Mouse (Mus musculus) layer of hippocampus, postnatal 25 days (tissue): ENCODE data around the gene Tnni2. TPM values are rescaled to one million over a fixed set of nuclear protein-coding genes. Genes with fewer than 3 reads are reported as not detected.

ENCODE experiments used
- DNase-seq, 2 experiments: peaks; one replicate each; pipeline ENCODE4 v3.0.0; 2022; ENCODE audit warnings: mixed read lengths in 2 of 2, low spot score in 1 of 2; ENCODE audit errors: extremely low spot score in 1 of 2
- total RNA-seq, 2 experiments: library from RNA; stranded (reverse); gene quantifications; 2 replicates each; pipeline ENCODE4 v1.2.3; 2021

Gene Tnni2
- total RNA-seq, 2 experiments from 2014 or later = 0.70 TPM; not detected in 1

- DNase-seq = peak in 1 of 2 experiments; percentile 31
Measured at GRCm38 (mm10) chr7:142428213-142428612, 13.4 kb upstream of the Tnni2 start.

DNA sequence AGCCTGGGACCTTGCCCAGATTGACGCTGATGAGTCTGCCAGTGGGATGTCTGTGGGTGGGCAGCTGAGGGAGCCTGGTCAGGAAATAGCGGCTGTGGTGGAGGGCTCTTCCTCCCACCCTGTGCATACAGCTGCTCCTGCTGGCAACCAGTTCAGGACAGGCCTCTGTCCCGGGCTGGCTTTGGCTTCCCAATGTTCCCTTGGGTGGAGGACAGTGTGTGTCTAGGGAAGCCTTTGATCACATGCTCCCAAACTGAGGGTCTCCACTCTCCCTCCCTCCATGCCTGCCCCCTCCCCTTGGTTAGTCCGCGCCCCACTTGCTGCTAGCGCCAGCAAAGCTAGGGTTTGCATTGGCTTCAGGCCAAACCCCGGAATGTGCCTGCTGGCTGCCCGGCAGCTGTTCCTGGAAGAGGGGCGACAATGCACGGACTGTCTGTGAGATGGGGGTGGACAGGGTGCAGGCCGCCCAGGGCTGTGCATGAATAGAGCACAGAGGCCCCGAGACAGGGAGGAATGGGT, 11.4 kb upstream of the Tnni2 start:
- DNase-seq = peak in 1 of 2 experiments; percentile 47

DNA sequence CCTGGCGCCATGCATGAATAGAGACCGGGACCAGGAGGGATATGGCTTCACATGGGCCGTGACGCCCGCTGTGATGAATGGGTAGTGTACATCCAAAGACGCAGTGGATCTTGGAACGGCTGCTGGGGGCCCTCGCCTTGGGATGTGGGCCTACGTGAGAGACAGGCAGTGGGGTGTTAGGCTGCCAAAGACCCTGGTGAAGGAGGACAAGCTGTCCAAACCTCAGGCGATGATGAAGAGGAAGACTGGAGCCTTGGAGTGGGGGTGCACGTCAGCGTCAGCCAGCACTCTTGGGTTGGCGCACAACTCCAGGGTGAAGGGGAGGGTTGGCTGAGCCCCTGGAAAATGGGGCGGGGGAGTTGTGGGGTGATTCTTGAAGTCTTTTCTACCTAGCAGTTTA, 10.5 kb upstream of the Tnni2 start:
- no peak for DNase-seq

DNA sequence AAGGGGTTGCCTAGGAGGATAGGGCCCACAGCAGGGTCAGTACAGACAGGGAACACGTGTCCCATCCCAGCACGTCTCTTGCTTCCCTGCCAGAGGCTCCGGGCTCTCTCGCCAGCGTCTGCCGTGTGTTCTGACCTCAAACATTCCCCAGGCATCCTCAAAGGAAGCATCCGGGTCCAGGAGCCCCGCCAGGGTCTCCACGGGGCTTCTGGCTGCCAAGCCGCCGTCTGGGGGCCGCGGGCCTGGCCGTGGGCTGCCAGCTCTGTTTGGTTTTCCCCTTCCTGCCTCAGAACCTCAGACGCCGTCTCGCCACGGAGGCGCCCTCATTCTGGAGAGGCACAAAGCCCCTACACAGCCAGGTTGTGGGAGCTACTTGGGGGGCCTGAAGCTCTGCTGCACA, 8.0 kb upstream of the Tnni2 start:
- no peak for DNase-seq

DNA sequence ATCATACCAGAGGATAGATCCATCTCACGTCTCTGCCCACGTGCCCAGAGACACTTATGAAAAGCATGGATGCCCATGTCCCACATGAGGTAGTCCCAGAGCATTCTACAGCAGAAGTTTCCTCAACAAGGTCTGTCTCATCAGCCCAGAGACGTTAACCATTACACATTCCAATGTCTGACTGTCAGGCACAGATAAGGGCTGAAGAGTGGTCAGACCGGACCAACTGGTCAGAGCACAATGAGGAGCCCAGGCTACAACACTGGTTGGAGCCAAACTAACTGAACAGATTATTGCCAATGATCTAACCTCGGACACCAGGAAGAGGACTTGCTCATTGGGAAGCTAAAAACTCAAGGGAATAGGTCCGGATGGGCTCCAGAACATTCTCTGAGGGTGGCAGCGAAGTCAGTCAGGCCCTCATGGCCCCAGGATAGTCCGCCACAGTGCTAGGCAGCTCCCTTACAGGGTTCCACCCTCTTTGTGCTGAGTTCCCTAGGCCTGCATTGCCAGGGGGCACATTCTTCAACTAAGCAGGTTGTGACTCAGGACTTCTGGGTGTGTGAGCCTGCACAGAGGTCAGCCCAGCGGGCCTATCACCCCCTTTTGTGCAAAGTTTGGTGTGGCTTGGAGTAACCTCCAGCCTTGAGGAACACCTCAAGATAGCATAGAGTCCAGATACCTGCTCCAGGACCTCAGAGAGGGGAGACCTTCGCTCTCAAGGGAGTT, 7.3 kb upstream of the Tnni2 start, which contains the start of gene Syt8:
Gene Syt8 (plus strand): TSS at position 714 of the 729 bp plus-strand sequence.
- DNase-seq = no peak

GRCm38 (mm10) chr7:142435524-142435923, 6.1 kb upstream of the Tnni2 start:
- DNase-seq = peak; percentile 38 to 78

GRCm38 (mm10) chr7:142437324-142437723, 4.3 kb upstream of the Tnni2 start:
- DNase-seq = no peak

DNA sequence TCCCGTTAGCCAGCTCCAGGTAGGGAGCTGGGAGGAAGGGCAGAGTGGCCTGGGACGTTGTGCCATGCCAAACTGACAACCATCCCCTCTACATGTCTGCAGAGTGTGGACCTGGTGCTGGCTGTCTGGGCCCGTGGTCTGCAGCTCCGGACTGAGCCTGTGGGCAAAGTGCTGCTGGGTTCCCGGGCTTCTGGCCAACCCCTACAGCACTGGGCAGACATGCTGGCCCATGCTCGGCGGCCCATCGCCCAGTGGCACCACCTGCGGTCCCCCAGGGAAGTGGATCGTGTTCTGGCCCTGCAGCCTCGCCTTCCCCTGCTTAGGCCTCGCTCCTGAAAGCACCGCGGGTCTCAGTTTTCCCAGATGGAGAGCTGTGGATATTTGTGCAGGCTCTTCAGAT, 1.6 kb upstream of the Tnni2 start:
- no peak for DNase-seq

GRCm38 (mm10) chr7:142440657-142441114, 922 bp upstream of the Tnni2 start:
- DNase-seq = peak; percentile 31 to 37

- DNase-seq = no peak
Measured at GRCm38 (mm10) chr7:142442081-142442907, 686 bp downstream of the Tnni2 start.

- no peak for DNase-seq
Measured at GRCm38 (mm10) chr7:142442908-142443420, 1.4 kb downstream of the Tnni2 start.

DNA sequence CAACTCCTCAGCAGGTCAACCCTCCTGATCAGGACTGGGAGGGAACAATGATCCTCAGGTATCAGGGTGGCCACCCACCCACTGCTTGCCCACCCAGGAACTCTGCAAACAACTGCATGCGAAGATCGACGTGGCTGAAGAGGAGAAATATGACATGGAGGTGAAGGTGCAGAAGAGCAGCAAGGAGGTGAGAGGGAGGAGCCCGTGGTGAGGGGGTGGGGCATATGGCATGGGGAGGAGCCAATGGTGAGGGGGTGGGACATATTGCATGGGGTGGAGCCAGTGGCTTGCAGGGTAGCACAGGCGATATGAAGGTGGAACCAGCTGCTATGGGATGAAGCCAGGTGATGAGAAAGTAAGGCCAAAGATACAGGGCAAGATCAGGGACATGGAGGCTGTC, 1.9 kb downstream of the Tnni2 start:
- no peak for DNase-seq

DNA sequence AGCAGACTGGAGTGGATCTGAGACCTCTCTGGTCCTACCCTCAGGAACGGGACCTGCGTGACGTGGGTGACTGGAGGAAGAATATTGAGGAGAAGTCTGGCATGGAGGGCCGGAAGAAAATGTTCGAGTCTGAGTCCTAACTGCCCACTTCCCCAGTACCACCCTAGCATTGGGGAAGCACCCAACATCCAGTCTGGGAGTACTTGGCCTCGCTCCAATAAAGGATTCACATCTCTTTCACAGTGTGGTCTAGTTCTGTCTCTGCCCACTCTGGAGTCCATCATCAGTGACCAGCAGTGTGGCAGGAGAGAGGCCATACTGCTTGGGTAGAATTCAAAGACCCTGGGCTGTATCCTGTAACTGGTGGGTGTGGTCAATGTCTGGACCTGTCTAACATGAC, 2.6 kb downstream of the Tnni2 start:
- DNase-seq = no peak

DNA sequence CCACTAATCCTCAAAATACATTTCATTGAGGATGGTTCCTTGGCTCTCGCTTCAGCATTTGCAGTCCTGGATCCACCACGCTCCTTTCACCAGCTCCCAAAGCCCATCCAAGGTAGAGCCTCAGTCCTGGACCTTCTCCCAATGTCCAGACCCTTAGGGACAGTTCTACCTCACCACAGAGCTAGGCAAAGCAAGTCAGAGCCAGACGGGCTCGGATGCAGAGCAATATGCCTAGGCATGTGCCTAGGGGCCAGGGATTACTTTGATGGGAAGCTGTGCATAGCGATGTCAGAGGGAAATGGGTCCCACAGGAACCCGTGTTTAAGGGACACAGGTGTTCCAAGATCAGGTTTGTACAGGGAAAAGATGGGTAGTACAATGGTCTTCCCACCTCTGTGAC, 3.7 kb downstream of the Tnni2 start:
- no peak for DNase-seq

DNA sequence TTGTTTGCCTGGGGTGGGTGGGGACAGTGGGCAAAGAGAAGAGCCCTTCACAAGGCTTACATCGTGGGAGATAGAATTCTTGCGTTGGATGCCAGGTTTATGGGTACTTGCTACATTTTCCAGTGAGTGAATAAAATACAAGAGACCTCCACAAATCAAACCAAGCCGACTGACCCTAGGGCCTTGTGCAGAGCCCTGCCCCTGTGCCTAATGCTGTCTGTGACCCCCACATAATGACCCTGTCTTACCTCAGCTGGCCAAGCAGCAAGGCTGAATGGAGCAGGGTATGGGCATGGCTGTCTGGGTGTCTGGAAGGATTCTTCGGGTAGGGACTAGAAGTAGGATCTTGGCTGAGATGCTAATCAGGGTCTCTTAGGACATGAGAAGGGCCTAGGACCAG, 4.7 kb downstream of the Tnni2 start:
- no peak for DNase-seq

GRCm38 (mm10) chr7:142449038-142449617, 7.5 kb downstream of the Tnni2 start:
- DNase-seq = no peak

- DNase-seq = no peak
Measured at GRCm38 (mm10) chr7:142454706-142455105, 13.1 kb downstream of the Tnni2 start.

- DNase-seq = no peak
Measured at GRCm38 (mm10) chr7:142455251-142455650, 13.6 kb downstream of the Tnni2 start.

DNA sequence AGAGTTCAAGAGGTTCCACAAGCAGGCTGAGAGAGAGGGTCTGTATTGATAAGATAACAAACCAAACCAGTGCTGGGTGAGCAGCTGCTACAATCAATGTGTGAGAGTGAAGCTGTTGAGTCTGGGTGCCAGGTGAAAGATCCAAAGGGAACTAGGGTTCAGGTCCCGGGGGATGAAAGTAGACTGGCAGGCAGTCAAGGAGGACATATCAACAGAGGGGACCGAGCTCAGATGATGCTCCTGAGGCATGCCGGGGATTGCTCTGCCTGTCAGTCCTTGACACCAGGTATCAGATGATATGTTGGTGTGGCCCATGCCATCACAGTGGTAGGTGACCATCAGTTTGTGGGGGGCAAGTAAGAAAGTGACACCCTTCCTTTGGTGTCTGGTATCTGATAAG, 15.2 kb downstream of the Tnni2 start:
- no peak for DNase-seq

DNA sequence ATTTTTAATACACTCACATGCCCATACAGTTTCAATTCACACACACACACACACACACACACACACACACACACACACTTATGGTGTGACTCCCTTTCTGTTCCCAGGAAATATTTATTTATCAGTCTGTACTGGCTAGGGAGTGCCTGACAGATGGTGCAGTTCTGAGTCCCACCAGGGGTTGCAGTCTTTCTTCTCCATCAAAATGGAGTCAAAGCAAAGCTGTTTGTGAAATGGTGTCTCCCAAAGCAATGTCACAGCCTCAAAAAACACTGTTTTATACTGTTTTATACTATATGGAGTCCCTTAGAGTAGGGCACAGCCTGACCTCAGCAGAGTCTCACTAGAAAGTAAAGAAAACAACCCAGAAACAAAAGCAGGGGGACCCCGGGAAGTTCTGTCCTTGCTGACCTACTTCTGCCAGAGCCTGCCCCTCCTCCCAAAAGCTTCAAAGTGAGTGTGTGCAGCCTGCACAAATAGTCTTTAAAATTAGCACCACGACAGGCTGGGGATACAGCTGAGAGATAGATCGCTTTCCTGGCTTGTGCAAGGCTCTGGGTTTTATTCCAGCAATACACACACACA, 15.7 kb downstream of the Tnni2 start:
- DNase-seq = no peak
